Mouse (Mus musculus) liver, embryonic 12.5 days (tissue): ENCODE measurements around the gene Myb. TPM values are rescaled to one million over a fixed set of nuclear protein-coding genes. Genes with fewer than 3 reads are reported as not detected.

Source experiments
- ATAC-seq: fragments of 200-750 bp; cut with Nextera tagmentation; 2 replicates; pipeline ENCODE4 v1.8.0; 2017; ENCODE audit warnings: moderate number of reproducible peaks, mild to moderate bottlenecking, moderate library complexity
- H3K27ac ChIP-seq: fragments of 300-500 bp; sonication (generic); 2 replicates; pipeline ENCODE4 v1.5.1; 2016; ENCODE audit warnings: mild to moderate bottlenecking
- H3K27me3 ChIP-seq: fragments of 300-500 bp; sonication (generic); replicated peaks from 2 replicates; pipeline ENCODE4 v1.6.1; 2016; ENCODE audit warnings: mild to moderate bottlenecking, moderate library complexity
- H3K36me3 ChIP-seq: fragments of 300-500 bp; sonication (generic); 2 replicates; pipeline ENCODE4 v1.6.1; 2016; ENCODE audit warnings: mild to moderate bottlenecking, moderate library complexity
- H3K4me1 ChIP-seq: fragments of 300-500 bp; sonication (generic); 2 replicates; pipeline ENCODE4 v1.6.1; 2016
- H3K4me2 ChIP-seq: fragments of 300-500 bp; sonication (generic); 2 replicates; pipeline ENCODE4 v1.6.1; 2016; ENCODE audit warnings: mild to moderate bottlenecking, moderate library complexity
- H3K4me3 ChIP-seq: fragments of 300-500 bp; sonication (generic); 2 replicates; pipeline ENCODE4 v1.5.1; 2016; ENCODE audit warnings: mild to moderate bottlenecking, moderate library complexity
- H3K9ac ChIP-seq: fragments of 300-500 bp; sonication (generic); 2 replicates; pipeline ENCODE4 v1.6.1; 2016; ENCODE audit warnings: mild to moderate bottlenecking, moderate library complexity
- H3K9me3 ChIP-seq: fragments of 300-500 bp; sonication (generic); replicated peaks from 2 replicates; pipeline ENCODE4 v1.6.1; 2016; ENCODE audit warnings: mild to moderate bottlenecking, moderate library complexity
- WGBS: fragments of 180-500 bp; shearing (Covaris S2); methylation state at CpG from one replicate; pipeline ENCODE4 v1.1.7; 2016; ENCODE audit not compliant: insufficient replicate concordance; 5-methylcytosine and 5-hydroxymethylcytosine counted together
- polyA plus RNA-seq: library from polyadenylated mRNA; unstranded; fragments of >200 nt; fragmentation: Nextera tagmentation; extraction: Ambion mirVana; gene quantifications from 2 replicates; pipeline ENCODE4 v1.2.1, GENCODE M21; 2016

The Myb gene
- 24.3 and 24.7 TPM in 2 replicates for polyA plus RNA-seq

DNA sequence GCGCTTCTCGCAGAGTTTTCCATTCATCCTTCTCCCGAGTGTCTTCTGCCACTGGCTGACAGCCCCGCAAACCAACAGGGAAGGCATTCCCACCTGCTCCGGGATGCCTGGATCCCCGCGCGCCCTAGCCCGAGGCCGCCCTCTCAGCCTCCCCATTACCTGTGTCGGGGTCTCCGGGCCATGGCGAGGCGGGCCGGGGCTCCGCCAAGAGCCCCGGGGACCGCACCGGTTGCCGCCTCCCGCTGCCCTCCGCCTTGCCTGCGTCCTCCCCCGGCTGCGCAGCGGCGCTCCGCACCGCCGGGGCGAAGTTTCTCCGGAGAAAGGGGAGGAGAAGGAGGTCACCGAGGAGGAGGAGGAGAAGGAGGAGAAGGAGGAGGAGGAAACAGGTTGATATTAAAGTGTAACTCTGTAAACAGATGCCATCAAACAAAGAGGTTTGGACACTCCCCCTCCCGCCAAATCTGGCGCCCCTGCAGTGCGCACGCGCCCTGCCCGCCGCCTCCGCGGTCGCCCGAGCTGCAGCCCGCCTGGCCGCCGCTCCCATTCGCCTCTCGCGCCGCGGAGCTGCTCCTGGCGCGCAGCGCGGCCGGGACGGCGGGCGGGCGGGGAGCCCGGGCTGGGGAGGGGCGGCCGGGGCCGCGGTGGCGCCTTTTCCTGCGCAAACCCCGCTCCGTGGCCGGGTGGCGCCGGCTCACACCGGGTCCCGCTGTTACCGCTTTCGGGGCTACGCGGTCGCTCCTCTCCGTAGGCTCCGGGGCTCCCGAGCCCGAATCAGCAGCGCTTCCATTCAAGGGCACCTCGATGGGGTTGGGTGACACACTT, at the start of gene Myb:
Gene Myb, minus strand, starts transcription at position 448 of the 822 bp plus-strand sequence.
- peak within 1 kb of the TSS; percentile 100 for H3K4me2 ChIP-seq
- peak within 1 kb of the TSS; percentile 82 for H3K27ac ChIP-seq
- peaks cover 21% of the 10 kb centered on the region; the same call in 1 of the 2 replicates for H3K27me3 ChIP-seq
- under 1% methylated on average over 84 of the region's 86 CpGs for WGBS
- H3K9me3 ChIP-seq, result no peaks in the 10 kb centered on the region
- peaks cover 8% of the 10 kb centered on the region for H3K36me3 ChIP-seq
- H3K9ac ChIP-seq, result peak within 1 kb of the TSS; percentile 84
- ATAC-seq, result peak; percentile 82
- peaks cover 55% of the 10 kb centered on the region for H3K4me1 ChIP-seq
- H3K4me3 ChIP-seq, result peak within 1 kb of the TSS; percentile 81

- no peaks in the 10 kb centered on the region for H3K9me3 ChIP-seq
- H3K27ac ChIP-seq, result no peak overlapping the region
- peaks cover 17% of the 10 kb centered on the region for H3K4me1 ChIP-seq
- no peaks in the 10 kb centered on the region for H3K36me3 ChIP-seq
- H3K27me3 ChIP-seq, result no peaks in the 10 kb centered on the region
- no peak for ATAC-seq
- no peak overlapping the region for H3K4me3 ChIP-seq
- H3K9ac ChIP-seq, result no peak overlapping the region
- H3K4me2 ChIP-seq, result no peak overlapping the region
- 29% methylated on average over 1 of the region's 1 CpGs for WGBS
Measured at GRCm38 (mm10) chr10:21207378-21207777, 46.6 kb upstream of the Myb start.

GRCm38 (mm10) chr10:21206232-21206631, 45.4 kb upstream of the Myb start:
- Histone ChIP-seq H3K9me3 (no peaks in the 10 kb centered on the region), H3K27me3 (no peaks in the 10 kb centered on the region), H3K4me2 (no peak overlapping the region), H3K4me1 (peaks cover 17% of the 10 kb centered on the region), H3K36me3 (no peaks in the 10 kb centered on the region), H3K9ac (no peak overlapping the region), H3K27ac (no peak overlapping the region), H3K4me3 (no peak overlapping the region)
- ATAC-seq, result no peak
- WGBS, result 64% methylated on average over 2 of the region's 2 CpGs

DNA sequence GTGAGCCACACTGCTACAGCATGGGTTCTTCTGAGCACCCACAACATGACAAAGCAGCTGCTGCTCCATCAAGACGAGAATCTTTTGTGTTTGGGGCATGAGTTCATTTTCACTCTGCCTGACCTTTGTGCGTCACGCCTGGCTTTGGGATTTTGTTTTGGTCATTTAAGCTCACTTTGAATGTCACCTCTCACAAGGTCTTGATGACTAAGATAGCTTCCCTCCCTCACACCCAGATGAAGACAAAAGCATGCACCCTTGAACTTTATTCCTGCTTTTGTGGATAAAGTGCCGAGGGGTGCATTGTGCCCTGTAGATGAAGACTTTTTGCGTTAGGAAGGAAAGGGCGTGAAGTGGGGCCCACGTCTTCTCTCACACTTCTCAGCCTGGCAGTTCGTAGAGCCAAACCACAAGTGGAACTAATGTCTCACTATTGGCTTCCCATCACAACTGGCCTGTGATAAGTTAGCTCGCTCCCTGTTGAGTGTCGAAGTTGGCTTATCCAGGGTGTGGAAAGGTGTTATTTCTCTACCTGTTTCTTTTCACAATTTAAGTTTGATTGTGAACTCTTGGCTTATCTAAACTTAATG, 43.8 kb upstream of the Myb start:
- Histone ChIP-seq H3K4me2 (no peak overlapping the region), H3K27me3 (no peaks in the 10 kb centered on the region), H3K4me1 (peaks cover 17% of the 10 kb centered on the region), H3K4me3 (no peak overlapping the region), H3K9ac (no peak overlapping the region), H3K9me3 (no peaks in the 10 kb centered on the region), H3K36me3 (no peaks in the 10 kb centered on the region), H3K27ac (no peak overlapping the region)
- WGBS, result 36% methylated on average over 10 of the region's 10 CpGs
- no peak for ATAC-seq

DNA sequence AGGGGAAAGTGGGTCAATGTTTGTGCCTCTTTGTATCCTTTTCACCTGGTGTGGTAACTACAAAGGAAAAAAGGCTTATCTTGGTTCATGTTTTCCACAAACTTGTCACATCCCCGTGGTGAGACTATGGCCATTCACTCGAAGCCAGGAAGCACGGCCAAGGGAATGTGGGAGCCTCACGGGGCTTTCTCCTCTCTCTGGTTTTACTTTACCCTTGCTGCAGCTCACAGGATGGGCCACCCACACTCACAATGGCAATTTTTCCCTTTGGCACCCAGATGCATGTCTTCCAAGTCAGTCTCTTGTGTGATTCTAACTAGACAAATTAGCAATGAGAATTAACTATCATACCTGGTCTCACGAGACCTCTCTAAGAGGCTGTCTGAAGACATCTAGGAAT, 43.1 kb upstream of the Myb start:
- no peak overlapping the region for H3K9ac ChIP-seq
- H3K4me2 ChIP-seq, result no peak overlapping the region
- no peak overlapping the region for H3K4me3 ChIP-seq
- no peaks in the 10 kb centered on the region for H3K36me3 ChIP-seq
- H3K9me3 ChIP-seq, result no peaks in the 10 kb centered on the region
- H3K27ac ChIP-seq, result no peak overlapping the region
- no peaks in the 10 kb centered on the region for H3K27me3 ChIP-seq
- ATAC-seq, result no peak
- peaks cover 17% of the 10 kb centered on the region for H3K4me1 ChIP-seq
- WGBS, result 82% methylated on average over 5 of the region's 5 CpGs

GRCm38 (mm10) chr10:21203461-21203860, 42.7 kb upstream of the Myb start:
- no peak for ATAC-seq
- Histone ChIP-seq H3K4me1 (peaks cover 20% of the 10 kb centered on the region), H3K4me3 (no peak overlapping the region), H3K4me2 (no peak overlapping the region), H3K27me3 (no peaks in the 10 kb centered on the region), H3K36me3 (no peaks in the 10 kb centered on the region), H3K27ac (no peak overlapping the region), H3K9me3 (no peaks in the 10 kb centered on the region), H3K9ac (no peak overlapping the region)
- 88% methylated on average over 3 of the region's 3 CpGs for WGBS

DNA sequence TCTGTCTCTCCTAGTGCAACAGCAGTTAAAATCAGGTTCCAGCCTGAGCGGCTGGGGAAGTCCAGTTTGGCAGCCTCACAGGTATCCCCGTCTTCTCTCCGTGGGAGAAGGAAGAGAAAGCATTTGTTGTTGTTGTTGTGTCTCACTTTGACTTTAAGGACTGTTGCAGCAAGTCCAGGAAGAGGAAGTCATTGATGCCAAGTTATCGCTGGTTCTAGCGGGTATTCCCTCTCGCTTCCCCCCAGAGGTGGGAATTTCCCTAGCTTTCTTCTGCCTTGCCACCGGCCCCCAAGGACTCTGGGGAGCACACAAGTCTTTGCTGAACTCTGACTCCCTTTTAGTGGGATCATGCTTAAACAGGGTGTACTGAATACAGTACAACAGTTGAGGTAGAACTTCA, 40.0 kb upstream of the Myb start:
- Histone ChIP-seq H3K9me3 (no peaks in the 10 kb centered on the region), H3K4me2 (no peak overlapping the region), H3K9ac (no peak overlapping the region), H3K4me3 (no peak overlapping the region), H3K27me3 (no peaks in the 10 kb centered on the region), H3K36me3 (no peaks in the 10 kb centered on the region), H3K4me1 (peaks cover 42% of the 10 kb centered on the region), H3K27ac (no peak overlapping the region)
- no peak for ATAC-seq
- 71% methylated on average over 7 of the region's 7 CpGs for WGBS

DNA sequence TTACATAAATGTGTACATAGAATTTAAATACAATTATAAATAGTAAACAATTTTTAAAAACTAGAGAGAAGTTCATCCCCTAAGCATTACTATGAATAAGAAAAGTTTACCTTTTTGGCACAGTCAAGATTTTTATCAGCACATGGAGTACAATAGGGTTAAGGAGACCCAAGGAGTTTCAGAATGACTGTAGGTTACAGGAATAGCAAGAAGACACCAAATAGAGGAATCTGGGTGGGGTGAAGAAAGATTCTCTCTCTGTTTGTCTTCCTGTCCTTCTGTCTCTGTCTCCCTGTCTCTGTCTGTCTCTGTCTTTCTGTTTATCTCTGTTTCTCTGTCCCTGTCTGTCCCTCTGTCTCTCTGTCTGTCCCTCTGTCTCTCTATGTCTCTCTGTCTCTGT, 39.5 kb upstream of the Myb start:
- no peak for ATAC-seq
- Histone ChIP-seq H3K4me3 (no peak overlapping the region), H3K4me2 (no peak overlapping the region), H3K36me3 (no peaks in the 10 kb centered on the region), H3K4me1 (peaks cover 41% of the 10 kb centered on the region), H3K9ac (no peak overlapping the region), H3K27ac (no peak overlapping the region), H3K9me3 (no peaks in the 10 kb centered on the region), H3K27me3 (no peaks in the 10 kb centered on the region)

DNA sequence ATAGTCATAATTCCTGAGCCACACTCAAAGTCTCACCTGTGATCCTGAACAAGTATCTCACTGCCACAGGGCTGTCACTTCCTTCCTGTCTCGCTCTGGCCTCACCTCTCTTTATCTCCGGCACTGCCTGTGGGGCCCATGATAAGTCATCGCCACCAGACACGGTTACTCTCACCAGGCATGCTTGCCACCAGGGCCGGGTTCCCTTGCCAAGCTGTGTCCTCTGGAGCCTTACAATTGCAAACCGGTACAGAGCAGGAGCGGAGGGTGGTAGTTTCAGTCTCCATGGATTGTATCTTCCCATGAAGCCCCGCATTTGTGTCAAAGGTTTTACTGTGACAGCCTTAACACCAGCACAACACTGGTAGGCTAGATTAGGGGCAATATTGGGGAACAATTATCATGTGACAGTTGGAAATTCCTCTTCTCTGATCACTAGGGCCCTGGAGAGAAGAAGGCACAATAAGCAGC, 35.9 kb upstream of the Myb start:
- Histone ChIP-seq H3K4me3 (peak overlapping the region; percentile 18; the same call in 1 of the 2 replicates), H3K36me3 (no peaks in the 10 kb centered on the region), H3K27me3 (no peaks in the 10 kb centered on the region), H3K9ac (peak overlapping the region; percentile 58), H3K9me3 (no peaks in the 10 kb centered on the region), H3K27ac (peak overlapping the region; percentile 89), H3K4me2 (peak overlapping the region; percentile 64), H3K4me1 (peaks cover 63% of the 10 kb centered on the region)
- peak; percentile 99 for ATAC-seq
- 13% methylated on average over 8 of the region's 8 CpGs for WGBS

- H3K27me3 ChIP-seq, result no peaks in the 10 kb centered on the region
- H3K4me3 ChIP-seq, result no peak overlapping the region
- peak overlapping the region; percentile 29 for H3K4me2 ChIP-seq
- no peaks in the 10 kb centered on the region for H3K9me3 ChIP-seq
- no peak overlapping the region; the same call in 1 of the 2 replicates for H3K9ac ChIP-seq
- 38% methylated on average over 8 of the region's 8 CpGs for WGBS
- peaks cover 67% of the 10 kb centered on the region for H3K4me1 ChIP-seq
- peak overlapping the region; percentile 78 for H3K27ac ChIP-seq
- ATAC-seq, result no peak
- H3K36me3 ChIP-seq, result no peaks in the 10 kb centered on the region
Measured at GRCm38 (mm10) chr10:21195597-21195996, 34.8 kb upstream of the Myb start.

GRCm38 (mm10) chr10:21193935-21194505, 33.2 kb upstream of the Myb start:
- no peak overlapping the region; the same call in 1 of the 2 replicates for H3K9ac ChIP-seq
- peak overlapping the region; percentile 43 for H3K4me2 ChIP-seq
- no peaks in the 10 kb centered on the region for H3K9me3 ChIP-seq
- no peak for ATAC-seq
- H3K4me1 ChIP-seq, result peaks cover 74% of the 10 kb centered on the region
- no peaks in the 10 kb centered on the region for H3K36me3 ChIP-seq
- no peak overlapping the region for H3K4me3 ChIP-seq
- WGBS, result 16% methylated on average over 3 of the region's 3 CpGs
- H3K27ac ChIP-seq, result peak overlapping the region; percentile 55
- H3K27me3 ChIP-seq, result no peaks in the 10 kb centered on the region
